Mouse (Mus musculus) liver, embryonic 12.5 days (tissue): ENCODE results near the gene Fbxw5. TPM values are rescaled to one million over a fixed set of nuclear protein-coding genes. Genes with fewer than 3 reads are reported as not detected.
"Not testable (repeated sequence)": the region's sequence is repeated elsewhere in the genome, so short reads cannot be mapped to it uniquely, and the experiment has no call there.

Experiments used
- ATAC-seq: fragments of 200-750 bp; cut with Nextera tagmentation; 2 replicates; pipeline ENCODE4 v1.8.0; 2017; ENCODE audit warnings: moderate number of reproducible peaks, mild to moderate bottlenecking, moderate library complexity
- H3K27ac ChIP-seq: fragments of 300-500 bp; sonication (generic); 2 replicates; pipeline ENCODE4 v1.5.1; 2016; ENCODE audit warnings: mild to moderate bottlenecking
- H3K27me3 ChIP-seq: fragments of 300-500 bp; sonication (generic); replicated peaks from 2 replicates; pipeline ENCODE4 v1.6.1; 2016; ENCODE audit warnings: mild to moderate bottlenecking, moderate library complexity
- H3K36me3 ChIP-seq: fragments of 300-500 bp; sonication (generic); 2 replicates; pipeline ENCODE4 v1.6.1; 2016; ENCODE audit warnings: mild to moderate bottlenecking, moderate library complexity
- H3K4me1 ChIP-seq: fragments of 300-500 bp; sonication (generic); 2 replicates; pipeline ENCODE4 v1.6.1; 2016
- H3K4me2 ChIP-seq: fragments of 300-500 bp; sonication (generic); 2 replicates; pipeline ENCODE4 v1.6.1; 2016; ENCODE audit warnings: mild to moderate bottlenecking, moderate library complexity
- H3K4me3 ChIP-seq: fragments of 300-500 bp; sonication (generic); 2 replicates; pipeline ENCODE4 v1.5.1; 2016; ENCODE audit warnings: mild to moderate bottlenecking, moderate library complexity
- H3K9ac ChIP-seq: fragments of 300-500 bp; sonication (generic); 2 replicates; pipeline ENCODE4 v1.6.1; 2016; ENCODE audit warnings: mild to moderate bottlenecking, moderate library complexity
- H3K9me3 ChIP-seq: fragments of 300-500 bp; sonication (generic); replicated peaks from 2 replicates; pipeline ENCODE4 v1.6.1; 2016; ENCODE audit warnings: mild to moderate bottlenecking, moderate library complexity
- WGBS: fragments of 180-500 bp; shearing (Covaris S2); methylation state at CpG from one replicate; pipeline ENCODE4 v1.1.7; 2016; ENCODE audit not compliant: insufficient replicate concordance; 5-methylcytosine and 5-hydroxymethylcytosine counted together
- polyA plus RNA-seq: library from polyadenylated mRNA; unstranded; fragments of >200 nt; fragmentation: Nextera tagmentation; extraction: Ambion mirVana; gene quantifications from 2 replicates; pipeline ENCODE4 v1.2.1, GENCODE M21; 2016

Fbxw5 gene
- polyA plus RNA-seq, 1 experiment from 2014 or later: 42.7 TPM

- H3K27me3 ChIP-seq: no peaks in the 10 kb centered on the region
- H3K9ac ChIP-seq: no peak overlapping the region
- H3K4me3 ChIP-seq: no peak overlapping the region
- ATAC-seq: no peak
- peaks cover 81% of the 10 kb centered on the region for H3K36me3 ChIP-seq
- H3K27ac ChIP-seq: no peak overlapping the region
- peaks cover 9% of the 10 kb centered on the region for H3K4me1 ChIP-seq
- WGBS: 84% methylated on average over 8 of the region's 8 CpGs
- no peaks in the 10 kb centered on the region for H3K9me3 ChIP-seq
- H3K4me2 ChIP-seq: no peak overlapping the region
Observed at GRCm38 (mm10) chr2:25536531-25536930, 36.0 kb downstream of the Fbxw5 start.

DNA sequence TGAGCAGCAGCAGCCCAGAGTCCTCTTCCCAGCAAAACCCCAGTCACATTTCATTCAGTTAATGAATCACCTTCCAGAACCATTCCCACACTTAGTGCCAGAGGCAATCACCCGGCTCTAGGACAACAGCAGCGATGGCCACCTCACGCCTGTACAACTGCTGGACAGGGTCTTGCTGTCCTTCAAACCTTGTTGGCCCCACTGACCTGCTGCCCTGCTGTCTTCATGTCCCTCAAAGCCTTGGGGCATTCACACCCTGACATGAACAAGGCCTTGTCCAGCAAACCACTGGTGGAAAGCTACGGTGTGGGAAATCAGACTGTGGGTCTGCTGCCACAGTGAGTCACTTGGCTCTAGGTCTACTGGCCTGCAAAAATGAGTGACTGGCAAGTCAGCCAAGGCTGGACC, 40.0 kb downstream of the Fbxw5 start:
- Histone ChIP-seq H3K9me3 (no peaks in the 10 kb centered on the region), H3K4me1 (peaks cover 27% of the 10 kb centered on the region), H3K4me3 (no peak overlapping the region), H3K9ac (no peak overlapping the region), H3K27ac (no peak overlapping the region), H3K36me3 (peaks cover 50% of the 10 kb centered on the region), H3K4me2 (no peak overlapping the region), H3K27me3 (no peaks in the 10 kb centered on the region)
- ATAC-seq: no peak
- WGBS: 85% methylated on average over 4 of the region's 4 CpGs

- H3K27ac ChIP-seq: no peak overlapping the region
- no peak overlapping the region for H3K4me3 ChIP-seq
- WGBS: 79% methylated on average over 10 of the region's 10 CpGs
- no peak overlapping the region for H3K9ac ChIP-seq
- H3K27me3 ChIP-seq: no peaks in the 10 kb centered on the region
- no peak for ATAC-seq
- H3K36me3 ChIP-seq: peaks cover 37% of the 10 kb centered on the region
- H3K4me1 ChIP-seq: peaks cover 33% of the 10 kb centered on the region
- no peaks in the 10 kb centered on the region for H3K9me3 ChIP-seq
- no peak overlapping the region for H3K4me2 ChIP-seq
Observed at GRCm38 (mm10) chr2:25541644-25542367, 41.3 kb downstream of the Fbxw5 start.

GRCm38 (mm10) chr2:25545996-25546810, 45.7 kb downstream of the Fbxw5 start:
- ATAC-seq: peak; percentile 74
- WGBS: 5% methylated on average over 43 of the region's 43 CpGs

GRCm38 (mm10) chr2:25546811-25547491, 46.4 kb downstream of the Fbxw5 start, which contains the start of gene Traf2:
Traf2 (minus strand) TSS chr2:25546940.
- peak within 1 kb of the TSS; percentile 85 for H3K27ac ChIP-seq
- H3K4me1 ChIP-seq: peaks cover 33% of the 10 kb centered on the region
- no peaks in the 10 kb centered on the region for H3K9me3 ChIP-seq
- H3K27me3 ChIP-seq: 0 out of 2 replicates have a peak, but pooled peaks cover 4% of the 10 kb centered on the region
- H3K36me3 ChIP-seq: peaks cover 7% of the 10 kb centered on the region
- H3K9ac ChIP-seq: peak within 1 kb of the TSS; percentile 87
- 3% methylated on average over 48 of the region's 48 CpGs for WGBS
- H3K4me3 ChIP-seq: peak within 1 kb of the TSS; percentile 74
- H3K4me2 ChIP-seq: peak within 1 kb of the TSS; percentile 71
- peak; percentile 100 for ATAC-seq

More at GRCm38 (mm10) chr2:25545996-25546810, 45.7 kb downstream of the Fbxw5 start:
- Histone ChIP-seq H3K36me3 (peaks cover 7% of the 10 kb centered on the region), H3K4me1 (peaks cover 37% of the 10 kb centered on the region), H3K9me3 (no peaks in the 10 kb centered on the region), H3K27me3 (0 out of 2 replicates have a peak, but pooled peaks cover 4% of the 10 kb centered on the region), H3K9ac (peak overlapping the region; percentile 87), H3K4me2 (peak overlapping the region; percentile 71), H3K27ac (peak overlapping the region; percentile 85), H3K4me3 (peak overlapping the region; percentile 74)

DNA sequence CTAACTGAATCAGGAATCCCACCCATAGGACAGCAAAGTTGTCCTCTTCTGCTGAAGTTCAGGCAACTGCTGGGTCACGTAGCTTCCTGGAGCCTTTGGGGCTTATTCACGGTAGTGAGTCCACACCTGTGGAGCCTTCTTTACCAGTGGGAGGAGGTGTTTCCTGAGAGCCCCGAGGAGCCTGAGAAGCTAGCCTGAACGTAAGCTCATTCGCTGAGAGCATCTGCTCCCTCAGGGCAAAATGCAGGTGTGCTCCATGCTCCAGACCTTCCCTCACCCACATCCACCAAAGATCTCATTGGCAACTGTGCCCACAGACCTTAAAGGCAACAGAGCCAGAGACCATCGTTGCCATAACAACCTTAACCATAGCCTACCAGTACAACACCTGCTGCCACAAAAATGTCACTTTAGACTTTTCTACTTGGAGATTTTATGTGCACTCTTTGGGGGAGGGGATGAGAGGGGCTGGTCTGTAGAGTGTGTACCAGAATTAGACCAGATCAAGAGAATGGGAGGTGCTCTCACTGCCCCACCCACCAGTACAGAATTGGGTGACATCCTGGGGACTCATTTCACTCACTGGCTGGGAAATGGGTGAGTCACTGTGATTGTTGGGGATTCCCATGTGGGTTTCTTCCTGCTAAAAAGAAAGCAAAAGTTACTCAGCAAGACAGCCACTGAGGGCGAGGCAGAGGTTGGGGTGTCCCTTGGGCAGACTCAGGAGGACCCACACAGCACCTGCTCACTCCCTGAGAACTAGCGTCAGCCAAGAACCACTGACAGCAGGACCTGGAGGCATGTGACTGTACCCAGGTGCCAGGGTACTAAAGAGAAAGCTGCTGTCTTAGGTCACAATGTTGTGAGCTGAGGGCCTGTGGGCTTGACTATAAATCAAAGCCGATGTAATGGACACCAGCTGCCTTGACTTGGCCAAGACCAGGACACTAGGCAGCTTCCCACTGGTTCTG, 48.8 kb downstream of the Fbxw5 start:
- no peak overlapping the region for H3K27ac ChIP-seq
- H3K36me3 ChIP-seq: peaks cover 7% of the 10 kb centered on the region; the same call in 1 of the 2 replicates
- ATAC-seq: no peak
- H3K4me2 ChIP-seq: no peak overlapping the region
- peaks cover 22% of the 10 kb centered on the region for H3K4me1 ChIP-seq
- no peak overlapping the region for H3K4me3 ChIP-seq
- WGBS: 66% methylated on average over 9 of the region's 9 CpGs
- H3K9me3 ChIP-seq: no peaks in the 10 kb centered on the region
- no peak overlapping the region for H3K9ac ChIP-seq
- H3K27me3 ChIP-seq: 0 out of 2 replicates have a peak, but pooled peaks cover 4% of the 10 kb centered on the region

DNA sequence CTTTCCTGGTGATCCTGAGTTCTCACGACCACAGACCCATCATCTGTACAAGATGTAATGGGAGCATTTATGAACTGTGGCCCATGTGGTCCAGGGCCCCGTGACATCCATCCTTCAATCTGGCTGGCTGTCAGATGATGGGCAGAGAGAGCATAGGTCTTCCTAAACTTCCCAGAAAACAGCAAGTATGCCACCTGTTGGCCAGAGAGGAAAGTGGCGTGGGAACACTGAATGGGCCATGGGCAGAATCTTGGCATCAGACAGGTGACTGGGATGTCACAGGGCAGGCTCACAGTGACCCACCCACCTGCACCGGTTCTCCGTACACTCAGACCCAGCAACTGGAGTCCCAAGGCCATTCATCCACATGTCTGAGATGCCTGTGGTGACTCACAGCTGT, 50.6 kb downstream of the Fbxw5 start:
- Histone ChIP-seq H3K36me3 (no peaks in the 10 kb centered on the region), H3K27ac (no peak overlapping the region), H3K4me1 (peaks cover 6% of the 10 kb centered on the region), H3K9ac (no peak overlapping the region), H3K4me2 (no peak overlapping the region), H3K9me3 (no peaks in the 10 kb centered on the region), H3K27me3 (0 out of 2 replicates have a peak, but pooled peaks cover 4% of the 10 kb centered on the region), H3K4me3 (no peak overlapping the region)
- WGBS: 35% methylated on average over 5 of the region's 5 CpGs
- no peak for ATAC-seq

- not testable (repeated sequence) for H3K9me3 ChIP-seq
- WGBS: 70% methylated on average over 4 of the region's 4 CpGs
Observed at GRCm38 (mm10) chr2:25553171-25553786, 52.7 kb downstream of the Fbxw5 start.

More at GRCm38 (mm10) chr2:25553171-25553786, 52.7 kb downstream of the Fbxw5 start:
- not testable (repeated sequence) for H3K9ac ChIP-seq, H3K27me3 ChIP-seq, ATAC-seq, H3K27ac ChIP-seq, H3K4me2 ChIP-seq, H3K36me3 ChIP-seq, H3K4me3 ChIP-seq
- H3K4me1 ChIP-seq: peaks cover 15% of the 10 kb centered on the region
